ENCODE assay signal across 25 mouse cellular contexts in the genomic region with DNA sequence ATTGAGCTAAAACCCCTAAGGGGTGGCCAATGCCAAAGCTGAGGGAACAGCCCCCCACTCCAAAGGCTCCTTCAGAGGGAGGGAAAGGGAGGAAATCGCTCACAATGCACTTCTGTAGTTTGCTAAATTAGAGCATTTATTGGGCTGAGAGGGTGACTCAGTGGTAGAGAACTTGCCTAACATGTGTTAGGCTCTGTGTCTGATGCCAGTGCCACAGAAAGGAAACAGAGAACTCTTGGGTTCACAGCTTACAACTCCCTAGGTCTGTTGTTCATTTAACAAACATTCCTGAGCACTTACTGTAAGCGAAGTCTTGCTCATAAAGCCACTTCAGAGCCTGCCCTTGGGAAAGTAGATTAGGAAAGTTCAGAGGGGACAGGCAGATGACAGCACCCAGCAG. TPM values are rescaled to one million over a fixed set of nuclear protein-coding genes. Genes with fewer than 3 reads are reported as not detected.
DNase-seq lines count a peak whose midpoint lies in the region; ATAC-seq and TF ChIP-seq lines count a peak whose summit lies in the region.
"Had no signal": no experiment of that assay in that cellular context is flagged by ENCODE, and none has a peak within 500 bp of the region (broad histone marks: within the 10 kb centered on the region; RNA-seq: fewer than 3 reads in every experiment).

No protein-coding gene starts in this region.

- H3K36me3 ChIP-seq in hindbrain, embryonic 10.5 days, result no peaks in the 10 kb centered on the region
- H3K36me3 ChIP-seq in hindbrain, embryonic 16.5 days (ENCODE audit: control insufficient read depth, insufficient read depth, low read length), result no peaks in the 10 kb centered on the region
- no peaks in the 10 kb centered on the region for H3K36me3 ChIP-seq in stomach, postnatal 0 days (ENCODE audit: control insufficient read depth, insufficient read depth, low read length)
- H3K36me3 ChIP-seq in midbrain, embryonic 14.5 days (ENCODE audit: control insufficient read depth, insufficient read depth, low read length), result no peaks in the 10 kb centered on the region
- H3K36me3 ChIP-seq in midbrain, embryonic 15.5 days (replicated peaks), result no peaks in the 10 kb centered on the region
- H3K36me3 ChIP-seq: forebrain, embryonic 10.5 days; G1E; hindbrain, embryonic 13.5 days; intestine, embryonic 15.5 days; midbrain, embryonic 13.5 days had no signal

- no peak overlapping the region for H3K9ac ChIP-seq in hindbrain, embryonic 16.5 days (ENCODE audit: low read depth, low read length)
- no peak overlapping the region for H3K9ac ChIP-seq in stomach, postnatal 0 days (ENCODE audit: low read length)
- no peak overlapping the region for H3K9ac ChIP-seq in midbrain, embryonic 14.5 days (replicated peaks; ENCODE audit: low read length)
- H3K9ac ChIP-seq in midbrain, embryonic 15.5 days, result no peak overlapping the region
- H3K9ac ChIP-seq: hindbrain, embryonic 13.5 days; intestine, embryonic 15.5 days; midbrain, embryonic 13.5 days had no signal

- ATAC-seq in hindbrain, embryonic 16.5 days, result no peak
- peak; percentile 20 for ATAC-seq in Patski
- peak; percentile 12; the same call in 1 of the 2 replicates for ATAC-seq in stomach, postnatal 0 days (ENCODE audit: low FRiP score, low TSS enrichment)
- ATAC-seq in midbrain, embryonic 14.5 days (ENCODE audit: low FRiP score, low TSS enrichment), result no peak
- ATAC-seq in midbrain, embryonic 15.5 days (replicated peaks), result no peak
- ATAC-seq: CD4-positive, CD25-positive, alpha-beta regulatory T cell, adult 4 months; intestine, embryonic 15.5 days; midbrain, embryonic 13.5 days had no signal

- no peak for TF ChIP-seq EP300 in stomach, postnatal 0 days (optimal IDR thresholded peaks at IDR 0.05)

- no peaks in the 10 kb centered on the region for H3K27me3 ChIP-seq in hindbrain, embryonic 10.5 days (ENCODE audit: insufficient read depth, poor library complexity, severe bottlenecking)
- H3K27me3 ChIP-seq in hindbrain, embryonic 16.5 days (replicated peaks; ENCODE audit: control insufficient read depth, insufficient read depth, low read length), result no peaks in the 10 kb centered on the region
- H3K27me3 ChIP-seq in Patski, result no peaks in the 10 kb centered on the region
- H3K27me3 ChIP-seq in stomach, postnatal 0 days (ENCODE audit: control insufficient read depth, insufficient read depth, low read length), result no peaks in the 10 kb centered on the region
- no peaks in the 10 kb centered on the region for H3K27me3 ChIP-seq in midbrain, embryonic 14.5 days (ENCODE audit: control insufficient read depth, insufficient read depth, low read length)
- no peaks in the 10 kb centered on the region for H3K27me3 ChIP-seq in midbrain, embryonic 15.5 days (replicated peaks)
- H3K27me3 ChIP-seq: hindbrain, embryonic 13.5 days; intestine, embryonic 15.5 days; midbrain, embryonic 13.5 days had no signal

- H3K27ac ChIP-seq in hindbrain, embryonic 10.5 days, result peak overlapping the region; percentile 41; the same call in 1 of the 2 replicates
- no peak overlapping the region for H3K27ac ChIP-seq in hindbrain, embryonic 16.5 days (ENCODE audit: low read depth, low read length)
- H3K27ac ChIP-seq in embryonic fibroblast, embryonic 13.5 days (ENCODE audit: insufficient read depth, low read length), result peak overlapping the region; percentile 94
- no peak overlapping the region for H3K27ac ChIP-seq in stomach, postnatal 0 days (replicated peaks)
- H3K27ac ChIP-seq in midbrain, embryonic 14.5 days (replicated peaks; ENCODE audit: low read depth, low read length), result no peak overlapping the region
- no peak overlapping the region for H3K27ac ChIP-seq in midbrain, embryonic 15.5 days
- H3K27ac ChIP-seq: forebrain, embryonic 10.5 days; hindbrain, embryonic 13.5 days; intestine, embryonic 15.5 days; layer of hippocampus, adult 2 months; left cerebral cortex, adult 2 months; midbrain, embryonic 13.5 days had no signal

- no peak overlapping the region for H3K4me2 ChIP-seq in hindbrain, embryonic 16.5 days (ENCODE audit: low read length)
- H3K4me2 ChIP-seq in stomach, postnatal 0 days (replicated peaks; ENCODE audit: low read depth), result no peak overlapping the region
- no peak overlapping the region for H3K4me2 ChIP-seq in midbrain, embryonic 14.5 days (ENCODE audit: low read length)
- no peak overlapping the region for H3K4me2 ChIP-seq in midbrain, embryonic 15.5 days
- H3K4me2 ChIP-seq: hindbrain, embryonic 13.5 days; intestine, embryonic 15.5 days; midbrain, embryonic 13.5 days had no signal

- in situ Hi-C loops in Patski (cut with MboI; ENCODE audit: low pct_unique_long_range_greater_than_20kb), result no loop called here

- POLR2A ChIA-PET in Patski (lab: Charles Lee), result no interaction called here

- CTCF ChIA-PET in Patski (lab: Charles Lee), result interaction anchor here (0.8 to 1.6 kb wide), 2 partner anchors 11 to 42 kb away, joined by 3 to 6 read pairs; no protein-coding TSS in a partner anchor

- no peaks in the 10 kb centered on the region for H3K9me3 ChIP-seq in hindbrain, embryonic 10.5 days
- H3K9me3 ChIP-seq in hindbrain, embryonic 16.5 days (ENCODE audit: control insufficient read depth, low read length), result no peaks in the 10 kb centered on the region
- no peaks in the 10 kb centered on the region for H3K9me3 ChIP-seq in stomach, postnatal 0 days (ENCODE audit: control insufficient read depth, low read length)
- H3K9me3 ChIP-seq in midbrain, embryonic 14.5 days (ENCODE audit: control insufficient read depth, low read length), result no peaks in the 10 kb centered on the region
- no peaks in the 10 kb centered on the region for H3K9me3 ChIP-seq in midbrain, embryonic 15.5 days
- H3K9me3 ChIP-seq: forebrain, embryonic 10.5 days; G1E; hindbrain, embryonic 13.5 days; intestine, embryonic 15.5 days; midbrain, embryonic 13.5 days had no signal

- no peak overlapping the region for H3K4me3 ChIP-seq in hindbrain, embryonic 10.5 days
- no peak overlapping the region for H3K4me3 ChIP-seq in hindbrain, embryonic 16.5 days (ENCODE audit: low read length)
- H3K4me3 ChIP-seq in embryonic fibroblast, embryonic 13.5 days (ENCODE audit: insufficient read depth, low read length), result no peak overlapping the region
- H3K4me3 ChIP-seq in stomach, postnatal 0 days (ENCODE audit: low read depth, low read length), result no peak overlapping the region
- H3K4me3 ChIP-seq in midbrain, embryonic 14.5 days (replicated peaks; ENCODE audit: low read depth, low read length), result no peak overlapping the region
- no peak overlapping the region for H3K4me3 ChIP-seq in midbrain, embryonic 15.5 days
- H3K4me3 ChIP-seq: forebrain, embryonic 10.5 days; hindbrain, embryonic 13.5 days; intestine, embryonic 15.5 days; layer of hippocampus, adult 2 months; left cerebral cortex, adult 2 months; midbrain, embryonic 13.5 days had no signal

- 81% methylated on average over 2 of the region's 2 CpGs for WGBS in hindbrain, embryonic 10.5 days
- WGBS in hindbrain, embryonic 16.5 days, result 73% methylated on average over 2 of the region's 2 CpGs
- WGBS in stomach, postnatal 0 days, result 43% methylated on average over 2 of the region's 2 CpGs
- WGBS in midbrain, embryonic 14.5 days, result 85% methylated on average over 2 of the region's 2 CpGs
- WGBS in midbrain, embryonic 15.5 days, result 84% methylated on average over 2 of the region's 2 CpGs

- TF ChIP-seq CTCF in Patski (IDR thresholded peaks at IDR 0.05), result no peak
- no peak for TF ChIP-seq CTCF in embryonic fibroblast, embryonic 13.5 days (IDR thresholded peaks at IDR 0.05; ENCODE audit: borderline replicate concordance, insufficient read depth, low read length)
- no peak for TF ChIP-seq CTCF in stomach, postnatal 0 days (IDR thresholded peaks at IDR 0.05; ENCODE audit: low read depth)

- TF ChIP-seq POLR2A in embryonic fibroblast, embryonic 13.5 days (IDR thresholded peaks at IDR 0.05; ENCODE audit: low read depth, low read length), result 0 out of 2 replicates have a peak, but pooled peaks have one; percentile 23

- H3K4me1 ChIP-seq in hindbrain, embryonic 10.5 days (replicated peaks), result peaks cover 27% of the 10 kb centered on the region
- H3K4me1 ChIP-seq in hindbrain, embryonic 16.5 days (ENCODE audit: control insufficient read depth, insufficient read depth, low read depth, low read length), result no peaks in the 10 kb centered on the region
- peaks cover 17% of the 10 kb centered on the region for H3K4me1 ChIP-seq in embryonic fibroblast, embryonic 13.5 days (ENCODE audit: control insufficient read depth, insufficient read depth, low read length)
- H3K4me1 ChIP-seq in stomach, postnatal 0 days (replicated peaks; ENCODE audit: control insufficient read depth, insufficient read depth), result no peaks in the 10 kb centered on the region; the same call in 1 of the 2 replicates
- H3K4me1 ChIP-seq in midbrain, embryonic 14.5 days (ENCODE audit: control insufficient read depth, insufficient read depth, low read length), result no peaks in the 10 kb centered on the region
- H3K4me1 ChIP-seq in midbrain, embryonic 15.5 days, result no peaks in the 10 kb centered on the region

- no peak for DNase-seq in hindbrain, embryonic 10.5 days (ENCODE audit: low spot score)
- DNase-seq in Patski (ENCODE audit: low read depth, low spot score), result no peak
- no peak for DNase-seq in stomach, postnatal 0 days (ENCODE audit: low spot score)
- no peak for DNase-seq in midbrain, embryonic 14.5 days
- DNase-seq: adrenal gland, adult 8-10 months; cerebellum, adult 11 months; cerebellum, postnatal 14 days; gastrocnemius, postnatal 36 days; kidney, postnatal 10 days had no signal

RNA-seq across cellular contexts. Expression of gene Mrgprd, which starts 15.3 kb away (rescaled TPM):
- polyA plus RNA-seq in hindbrain, embryonic 10.5 days (2016; fragmentation: Nextera tagmentation; extraction: Ambion mirVana), result not detected in 2 replicates
- 0.10 and 0.11 TPM in 2 replicates for polyA plus RNA-seq in hindbrain, embryonic 16.5 days (2015; fragmentation: Nextera tagmentation; extraction: Ambion mirVana)
- not detected for polyA plus RNA-seq in Patski (2021)
- polyA plus RNA-seq in embryonic fibroblast, embryonic 13.5 days (2011; ENCODE audit: insufficient read length, low read depth, missing spikeins), result not detected in 2 replicates
- not detected in 2 replicates for polyA plus RNA-seq in stomach, postnatal 0 days (2015; fragmentation: Nextera tagmentation; extraction: Ambion mirVana)
- not detected in 2 replicates for polyA plus RNA-seq in midbrain, embryonic 14.5 days (2014; fragmentation: Nextera tagmentation; extraction: Ambion mirVana)
- not detected in 2 replicates for polyA plus RNA-seq in midbrain, embryonic 15.5 days (2015; fragmentation: Nextera tagmentation; extraction: Ambion mirVana)
- polyA plus RNA-seq: brain, embryonic 14.5 days; forebrain, embryonic 10.5 days; G1E; heart, embryonic 14.5 days; hindbrain, embryonic 13.5 days; intestine, embryonic 15.5 days; limb, embryonic 11.5 days; liver, embryonic 16.5 days; midbrain, embryonic 13.5 days; urinary bladder, adult 2 months had no signal

RNA-seq across cellular contexts. Expression of gene Mrgprf, which starts 29.4 kb away (rescaled TPM):
- polyA plus RNA-seq in hindbrain, embryonic 10.5 days (2016; fragmentation: Nextera tagmentation; extraction: Ambion mirVana), result 0.14 and 0.35 TPM in 2 replicates
- polyA plus RNA-seq in hindbrain, embryonic 16.5 days (2015; fragmentation: Nextera tagmentation; extraction: Ambion mirVana), result 3.6 and 5.3 TPM in 2 replicates
- polyA plus RNA-seq in Patski (2021), result 0.09 TPM
- 33.0 and 38.2 TPM in 2 replicates for polyA plus RNA-seq in embryonic fibroblast, embryonic 13.5 days (2011; ENCODE audit: insufficient read length, low read depth, missing spikeins)
- 9.3 and 9.8 TPM in 2 replicates for polyA plus RNA-seq in stomach, postnatal 0 days (2015; fragmentation: Nextera tagmentation; extraction: Ambion mirVana)
- 3.5 TPM in 1 of 2 replicates, not detected in the other for polyA plus RNA-seq in midbrain, embryonic 14.5 days (2014; fragmentation: Nextera tagmentation; extraction: Ambion mirVana)
- 4.5 and 6.1 TPM in 2 replicates for polyA plus RNA-seq in midbrain, embryonic 15.5 days (2015; fragmentation: Nextera tagmentation; extraction: Ambion mirVana)
- polyA plus RNA-seq: CD4-positive, CD25-positive, alpha-beta regulatory T cell, adult 4 months; G1E had no signal

RNA-seq across cellular contexts. Expression of gene Tpcn2, which starts 46.2 kb away (rescaled TPM):
- polyA plus RNA-seq in hindbrain, embryonic 10.5 days (2016; fragmentation: Nextera tagmentation; extraction: Ambion mirVana), result 5.7 and 5.8 TPM in 2 replicates
- polyA plus RNA-seq in hindbrain, embryonic 16.5 days (2015; fragmentation: Nextera tagmentation; extraction: Ambion mirVana), result 2.8 and 3.3 TPM in 2 replicates
- 18.6 TPM for polyA plus RNA-seq in Patski (2021)
- 22.1 and 23.8 TPM in 2 replicates for polyA plus RNA-seq in embryonic fibroblast, embryonic 13.5 days (2011; ENCODE audit: insufficient read length, low read depth, missing spikeins)
- 5.3 and 5.8 TPM in 2 replicates for polyA plus RNA-seq in stomach, postnatal 0 days (2015; fragmentation: Nextera tagmentation; extraction: Ambion mirVana)
- 0.70 and 1.4 TPM in 2 replicates for polyA plus RNA-seq in midbrain, embryonic 14.5 days (2014; fragmentation: Nextera tagmentation; extraction: Ambion mirVana)
- polyA plus RNA-seq in midbrain, embryonic 15.5 days (2015; fragmentation: Nextera tagmentation; extraction: Ambion mirVana), result 2.9 and 3.2 TPM in 2 replicates

Comparison
In these comparisons a context has a peak if more than half of its experiments do, and no peak if none do; other contexts are left out.
1. H3K27ac ChIP-seq: peak in hindbrain, embryonic 10.5 days (single experiment) and embryonic fibroblast, embryonic 13.5 days (single experiment); none in hindbrain, embryonic 16.5 days (single experiment), stomach, postnatal 0 days (single experiment), midbrain, embryonic 14.5 days (single experiment) and midbrain, embryonic 15.5 days (single experiment).
2. ATAC-seq: peak in Patski (single experiment) and stomach, postnatal 0 days (single experiment); none in hindbrain, embryonic 16.5 days (single experiment), midbrain, embryonic 14.5 days (single experiment) and midbrain, embryonic 15.5 days (single experiment).